Mouse (Mus musculus) intestine, embryonic 15.5 days (tissue): Measurements from ENCODE around the gene Rnf222. TPM values are rescaled to one million over a fixed set of nuclear protein-coding genes. Genes with fewer than 3 reads are reported as not detected.

ENCODE experiments used
- ATAC-seq: fragments of 200-750 bp; cut with Nextera tagmentation; 2 replicates; pipeline ENCODE4 v1.8.0; 2017; ENCODE audit warnings: moderate TSS enrichment, moderate library complexity
- H3K27ac ChIP-seq: fragments of 300-500 bp; sonication (generic); 2 replicates; pipeline ENCODE4 v1.5.1; 2015; ENCODE audit warnings: mild to moderate bottlenecking, inconsistent platforms
- H3K27me3 ChIP-seq: fragments of 300-500 bp; sonication (generic); replicated peaks from 2 replicates; pipeline ENCODE4 v1.6.1; 2015; ENCODE audit warnings: inconsistent platforms
- H3K36me3 ChIP-seq: fragments of 300-500 bp; sonication (generic); 2 replicates; pipeline ENCODE4 v1.6.1; 2015; ENCODE audit warnings: inconsistent platforms
- H3K4me1 ChIP-seq: fragments of 300-500 bp; sonication (generic); replicated peaks from 2 replicates; pipeline ENCODE4 v1.6.1; 2015; ENCODE audit warnings: inconsistent platforms
- H3K4me2 ChIP-seq: fragments of 300-500 bp; sonication (generic); replicated peaks from 2 replicates; pipeline ENCODE4 v1.6.1; 2015; ENCODE audit warnings: mild to moderate bottlenecking, inconsistent platforms
- H3K4me3 ChIP-seq: fragments of 300-500 bp; sonication (generic); replicated peaks from 2 replicates; pipeline ENCODE4 v1.5.1; 2015; ENCODE audit warnings: inconsistent platforms
- H3K9ac ChIP-seq: fragments of 300-500 bp; sonication (generic); 2 replicates; pipeline ENCODE4 v1.6.1; 2015; ENCODE audit warnings: inconsistent platforms
- H3K9me3 ChIP-seq: fragments of 300-500 bp; sonication (generic); 2 replicates; pipeline ENCODE4 v1.6.1; 2016; ENCODE audit warnings: inconsistent platforms
- WGBS: fragments of 180-500 bp; shearing (Covaris S2); methylation state at CpG from one replicate; pipeline ENCODE4 v1.1.7; 2015; 5-methylcytosine and 5-hydroxymethylcytosine counted together
- polyA plus RNA-seq: library from polyadenylated mRNA; unstranded; fragments of >200 nt; fragmentation: Nextera tagmentation; extraction: Ambion mirVana; gene quantifications from 2 replicates; pipeline ENCODE4 v1.2.1, GENCODE M21; 2015

Gene Rnf222
- polyA plus RNA-seq: 0.06 and 0.10 TPM in 2 replicates

DNA sequence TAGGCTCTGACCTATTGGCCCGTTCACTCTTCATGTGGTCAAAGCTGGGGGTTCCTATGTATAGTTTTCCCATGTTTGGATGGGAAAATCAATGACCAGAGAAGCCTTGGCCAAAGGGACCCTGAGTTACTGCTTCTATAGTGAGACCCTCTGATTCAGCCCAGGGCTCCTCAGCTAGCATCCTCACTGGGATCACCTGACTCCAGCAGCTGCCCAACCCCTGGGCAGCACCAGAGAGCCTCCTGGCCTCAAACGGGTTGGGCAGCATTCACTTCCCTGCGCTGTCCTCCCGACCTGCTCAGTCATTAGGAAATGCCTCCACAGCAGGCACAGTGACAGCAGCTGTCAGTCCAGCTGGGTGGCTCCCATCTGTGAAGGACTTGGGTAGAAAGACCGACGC is at the start of gene Rnf222:
Gene Rnf222, plus strand, starts transcription at position 301 of the 400 bp plus-strand sequence.
- Histone ChIP-seq H3K4me1 (no peaks in the 10 kb centered on the region), H3K9ac (no peak within 1 kb of the TSS), H3K4me2 (no peak within 1 kb of the TSS), H3K27ac (no peak within 1 kb of the TSS), H3K4me3 (no peak within 1 kb of the TSS), H3K36me3 (no peaks in the 10 kb centered on the region), H3K9me3 (no peaks in the 10 kb centered on the region), H3K27me3 (no peaks in the 10 kb centered on the region)
- no peak; the same call in 1 of the 2 replicates for ATAC-seq
- WGBS: 31% methylated on average over 6 of the region's 6 CpGs

DNA sequence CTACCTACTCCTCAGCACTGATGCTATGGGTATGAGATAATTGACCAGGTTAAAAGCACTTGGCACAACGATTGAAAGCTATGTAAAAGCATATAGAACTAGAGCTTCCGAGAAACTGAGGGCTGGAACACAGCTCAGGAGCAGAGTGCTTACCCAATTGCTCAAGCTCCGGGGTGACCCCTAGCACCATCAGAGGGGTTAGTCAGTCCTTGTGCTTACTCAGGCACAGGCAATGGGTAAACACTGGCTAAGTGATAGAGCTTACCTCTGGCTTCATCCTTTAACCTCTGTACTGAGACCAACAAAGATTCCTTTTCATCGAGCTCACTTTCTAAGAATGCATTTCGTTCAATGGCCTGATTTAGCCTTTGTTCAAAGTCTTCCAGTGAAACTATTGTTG is 48.7 kb upstream of the Rnf222 start:
- Histone ChIP-seq H3K4me1 (no peaks in the 10 kb centered on the region), H3K9ac (no peak overlapping the region), H3K9me3 (no peaks in the 10 kb centered on the region), H3K4me3 (no peak overlapping the region), H3K4me2 (no peak overlapping the region), H3K27ac (no peak overlapping the region), H3K36me3 (peaks cover 35% of the 10 kb centered on the region), H3K27me3 (no peaks in the 10 kb centered on the region)
- WGBS: 89% methylated on average over 5 of the region's 5 CpGs
- ATAC-seq: no peak

DNA sequence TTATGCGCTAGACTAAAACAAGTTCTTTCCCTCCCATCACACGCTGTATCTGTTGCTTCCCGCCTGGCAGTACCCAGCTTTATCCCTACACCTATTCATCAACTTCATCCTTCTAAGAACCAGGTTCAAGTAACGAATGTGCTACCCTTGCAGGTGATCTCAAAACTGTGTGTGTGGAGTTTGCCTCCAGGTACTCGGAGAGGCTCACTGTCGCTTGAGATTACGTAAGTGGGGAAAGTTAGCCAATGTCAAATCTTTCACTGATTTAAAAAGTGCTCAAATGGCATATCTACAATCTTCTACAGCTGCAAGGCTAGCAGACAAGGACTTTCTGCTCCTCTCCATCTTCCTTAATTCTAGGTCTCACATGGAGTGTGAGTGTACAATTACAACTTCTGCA is 37.5 kb upstream of the Rnf222 start:
- H3K9ac ChIP-seq: no peak overlapping the region
- no peaks in the 10 kb centered on the region for H3K27me3 ChIP-seq
- WGBS: 74% methylated on average over 7 of the region's 7 CpGs
- H3K9me3 ChIP-seq: no peaks in the 10 kb centered on the region
- H3K4me3 ChIP-seq: no peak overlapping the region
- H3K36me3 ChIP-seq: no peaks in the 10 kb centered on the region
- peaks cover 18% of the 10 kb centered on the region; the same call in 1 of the 2 replicates for H3K4me1 ChIP-seq
- no peak overlapping the region for H3K27ac ChIP-seq
- ATAC-seq: no peak
- H3K4me2 ChIP-seq: peak overlapping the region; percentile 16

DNA sequence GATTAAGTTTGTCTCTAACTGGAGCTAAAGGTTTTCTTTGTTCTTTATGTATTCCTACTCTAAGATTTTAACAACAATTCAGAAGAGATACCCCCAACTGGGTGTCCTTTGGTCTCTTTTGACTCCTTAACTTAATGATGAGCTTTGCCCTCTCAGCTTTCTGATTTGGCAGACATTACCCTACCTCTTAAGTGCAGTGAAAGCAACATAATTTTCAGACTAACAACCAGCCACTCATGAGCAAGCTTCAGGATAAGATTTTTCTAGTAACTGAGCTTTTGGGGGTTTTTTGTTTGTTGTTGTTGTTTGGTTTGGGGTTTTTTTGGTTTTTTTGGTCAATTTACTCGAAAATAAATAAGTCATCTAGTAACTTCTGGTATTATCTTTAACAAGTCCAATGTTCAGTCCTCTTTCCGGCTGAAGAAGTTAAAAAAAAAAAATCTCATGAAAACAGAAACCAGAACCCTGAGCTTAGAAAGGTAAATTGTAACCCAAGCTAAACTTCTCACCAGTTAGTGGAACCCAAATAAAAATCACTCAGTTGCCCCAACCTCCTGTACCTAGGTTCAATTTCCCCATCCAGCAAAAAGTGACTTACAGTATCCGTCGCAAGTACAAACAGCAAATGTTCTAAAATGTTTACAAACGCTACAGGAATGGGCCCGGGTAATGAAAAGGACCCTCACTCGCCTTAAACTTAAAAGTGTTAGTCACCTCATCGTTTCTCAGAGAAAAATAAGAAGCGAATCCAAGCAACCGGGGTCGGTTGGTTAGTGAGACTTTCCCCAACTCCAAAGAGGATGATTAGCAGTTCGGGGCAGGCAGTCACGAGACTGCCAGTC is 36.5 kb upstream of the Rnf222 start:
- H3K4me1 ChIP-seq: peaks cover 18% of the 10 kb centered on the region; the same call in 1 of the 2 replicates
- peak overlapping the region; percentile 64 for H3K4me2 ChIP-seq
- ATAC-seq: no peak
- H3K9ac ChIP-seq: peak overlapping the region; percentile 94
- 2% methylated on average over 13 of the region's 13 CpGs for WGBS
- H3K4me3 ChIP-seq: peak overlapping the region; percentile 94
- peak overlapping the region; percentile 100 for H3K27ac ChIP-seq
- no peaks in the 10 kb centered on the region for H3K9me3 ChIP-seq
- no peaks in the 10 kb centered on the region for H3K36me3 ChIP-seq
- no peaks in the 10 kb centered on the region for H3K27me3 ChIP-seq

DNA sequence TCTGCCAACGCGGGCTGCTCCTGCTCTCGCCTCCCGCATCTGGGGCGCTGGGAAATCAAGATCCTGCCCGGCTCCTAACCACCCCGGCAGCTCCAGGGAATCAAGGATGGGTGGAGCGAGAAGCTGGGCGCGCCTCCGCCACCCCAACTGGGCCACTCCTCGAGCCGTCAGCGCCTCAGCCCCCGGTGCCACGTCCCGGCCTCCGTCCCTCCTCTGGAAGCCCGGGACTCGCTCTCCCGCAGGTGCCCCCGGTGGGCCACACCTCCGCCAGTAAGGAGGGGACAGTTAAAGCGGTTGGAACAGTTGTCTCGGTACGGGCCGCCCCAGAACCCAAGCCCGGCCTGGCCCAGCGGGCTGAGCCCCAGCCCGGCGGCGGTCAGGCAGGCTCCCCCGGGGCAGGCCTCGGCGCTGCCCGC is 35.9 kb upstream of the Rnf222 start:
- Histone ChIP-seq H3K27me3 (no peaks in the 10 kb centered on the region), H3K27ac (peak overlapping the region; percentile 100), H3K4me3 (peak overlapping the region; percentile 94), H3K4me2 (peak overlapping the region; percentile 64), H3K4me1 (peaks cover 18% of the 10 kb centered on the region; the same call in 1 of the 2 replicates), H3K9ac (peak overlapping the region; percentile 94), H3K36me3 (no peaks in the 10 kb centered on the region), H3K9me3 (no peaks in the 10 kb centered on the region)
- under 1% methylated on average over 36 of the region's 36 CpGs for WGBS
- ATAC-seq: peak; percentile 80

DNA sequence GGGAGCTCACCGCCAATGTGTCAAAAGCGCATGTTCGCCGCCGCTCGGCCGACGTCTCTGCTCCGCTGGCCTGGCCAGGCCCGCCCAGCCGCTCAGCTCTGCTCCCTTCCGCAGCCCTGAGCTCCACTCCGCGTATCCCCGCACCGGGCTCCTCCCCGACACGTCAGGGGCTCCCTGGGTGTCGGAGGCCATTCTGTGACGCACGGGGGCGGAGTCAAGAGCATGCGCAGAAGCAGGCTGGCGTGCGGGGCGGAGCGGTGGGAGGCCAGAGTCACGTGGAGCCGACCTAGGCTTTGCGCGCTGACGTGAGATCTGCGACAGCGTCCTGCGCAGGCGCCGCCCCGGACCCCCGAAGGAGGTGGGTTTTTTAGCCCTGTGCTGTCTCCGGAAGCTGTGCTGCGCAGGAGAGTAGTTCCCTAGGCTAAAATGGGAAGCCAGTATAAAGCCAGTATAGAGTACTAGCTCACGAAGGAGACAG is 35.4 kb upstream of the Rnf222 start:
- peak overlapping the region; percentile 64 for H3K4me2 ChIP-seq
- no peaks in the 10 kb centered on the region for H3K9me3 ChIP-seq
- 0% methylated on average over 42 of the region's 42 CpGs for WGBS
- peak overlapping the region; percentile 94 for H3K4me3 ChIP-seq
- H3K9ac ChIP-seq: peak overlapping the region; percentile 94
- peak; percentile 99 for ATAC-seq
- H3K27ac ChIP-seq: peak overlapping the region; percentile 100
- H3K27me3 ChIP-seq: no peaks in the 10 kb centered on the region
- no peaks in the 10 kb centered on the region for H3K36me3 ChIP-seq
- peaks cover 18% of the 10 kb centered on the region; the same call in 1 of the 2 replicates for H3K4me1 ChIP-seq

DNA sequence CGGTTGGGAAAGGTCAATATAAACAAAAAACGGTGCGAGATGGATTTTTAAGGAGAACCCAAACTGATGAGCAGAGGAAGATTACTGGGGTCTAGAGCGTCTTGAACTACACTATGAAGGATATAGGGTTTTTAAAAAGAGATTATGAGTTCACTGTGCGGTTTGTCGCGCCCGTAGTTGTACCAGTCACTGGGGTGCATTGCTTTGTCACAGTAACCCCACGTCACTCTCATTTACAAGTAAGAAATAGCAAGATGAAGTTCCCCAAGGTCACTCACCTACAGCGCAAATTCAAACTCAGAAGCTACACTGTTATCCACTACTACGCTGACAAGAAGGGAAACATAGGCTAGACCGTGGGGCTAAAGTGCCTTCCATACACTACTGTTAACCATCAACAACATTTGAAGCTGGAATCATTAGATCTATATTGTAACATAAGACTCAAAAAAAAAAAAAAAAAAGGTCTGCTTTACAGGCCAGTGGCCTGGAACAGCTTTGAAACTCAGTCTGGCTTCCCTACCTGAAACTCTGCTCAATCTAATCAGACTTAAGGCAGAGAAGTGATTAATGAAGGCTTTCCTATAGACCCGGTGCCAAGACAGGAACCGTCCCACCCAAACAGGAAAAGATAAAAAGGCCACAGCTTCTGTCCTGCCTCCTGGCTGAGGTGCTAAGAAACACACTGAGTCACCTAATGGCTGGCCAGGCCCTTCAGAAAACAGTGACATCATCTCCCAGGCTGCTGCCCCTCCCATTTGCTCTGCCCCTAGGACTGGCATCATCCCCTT is 34.5 kb upstream of the Rnf222 start:
- Histone ChIP-seq H3K27me3 (no peaks in the 10 kb centered on the region), H3K9me3 (no peaks in the 10 kb centered on the region), H3K4me2 (peak overlapping the region; percentile 59), H3K36me3 (no peaks in the 10 kb centered on the region), H3K4me1 (peaks cover 18% of the 10 kb centered on the region; the same call in 1 of the 2 replicates), H3K4me3 (peak overlapping the region; percentile 94), H3K9ac (peak overlapping the region; percentile 36; the same call in 1 of the 2 replicates), H3K27ac (peak overlapping the region; percentile 72)
- WGBS: 31% methylated on average over 14 of the region's 14 CpGs
- no peak for ATAC-seq

DNA sequence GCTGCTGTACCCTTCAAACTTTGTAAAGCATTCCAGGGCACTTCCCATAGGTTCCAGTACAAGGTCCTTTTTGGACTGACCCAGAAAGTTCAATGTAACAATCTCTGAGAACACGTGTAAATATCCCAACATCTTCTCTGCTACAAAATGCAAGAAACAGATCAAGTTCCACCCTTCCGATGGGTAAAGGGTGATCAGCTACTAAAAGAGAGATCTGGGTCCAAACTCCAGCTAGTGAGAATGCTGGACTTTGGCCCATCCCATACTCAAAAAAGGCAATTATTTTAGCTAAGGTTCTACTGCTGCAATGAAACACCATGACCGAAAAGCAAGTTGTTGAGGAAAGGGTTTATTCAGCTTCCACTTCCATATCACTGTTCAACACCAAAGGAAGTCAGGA is 33.7 kb upstream of the Rnf222 start:
- WGBS: 83% methylated on average over 3 of the region's 3 CpGs
- no peaks in the 10 kb centered on the region for H3K27me3 ChIP-seq
- no peak overlapping the region for H3K4me2 ChIP-seq
- H3K4me1 ChIP-seq: peaks cover 17% of the 10 kb centered on the region; the same call in 1 of the 2 replicates
- H3K36me3 ChIP-seq: no peaks in the 10 kb centered on the region
- no peak overlapping the region for H3K4me3 ChIP-seq
- ATAC-seq: no peak
- no peak overlapping the region for H3K9ac ChIP-seq
- peak overlapping the region; percentile 72; the same call in 1 of the 2 replicates for H3K27ac ChIP-seq
- H3K9me3 ChIP-seq: no peaks in the 10 kb centered on the region

DNA sequence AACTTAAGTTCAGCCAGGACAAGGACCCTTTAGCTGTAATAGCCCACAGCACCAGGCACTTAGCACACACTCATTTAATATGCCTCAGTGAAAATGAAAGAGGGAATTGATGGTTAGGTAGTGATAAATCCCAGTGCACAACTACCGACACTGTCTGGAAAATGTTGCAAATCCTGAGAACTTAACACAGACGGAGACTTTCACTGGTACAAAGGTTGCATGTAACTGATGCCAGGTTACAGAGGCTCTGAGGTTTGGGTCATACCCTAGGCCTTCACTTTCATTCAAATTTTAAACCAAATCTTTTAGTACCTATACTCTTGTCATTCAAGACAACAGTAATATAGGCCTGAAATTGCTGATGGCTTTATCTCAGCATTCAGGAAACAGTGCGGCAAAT is 31.0 kb upstream of the Rnf222 start:
- no peak overlapping the region for H3K4me3 ChIP-seq
- WGBS: 90% methylated on average over 3 of the region's 3 CpGs
- no peak overlapping the region for H3K9ac ChIP-seq
- H3K27me3 ChIP-seq: no peaks in the 10 kb centered on the region
- H3K9me3 ChIP-seq: no peaks in the 10 kb centered on the region
- no peak overlapping the region for H3K4me2 ChIP-seq
- H3K27ac ChIP-seq: no peak overlapping the region
- peaks cover 6% of the 10 kb centered on the region; the same call in 1 of the 2 replicates for H3K4me1 ChIP-seq
- ATAC-seq: no peak
- H3K36me3 ChIP-seq: no peaks in the 10 kb centered on the region

DNA sequence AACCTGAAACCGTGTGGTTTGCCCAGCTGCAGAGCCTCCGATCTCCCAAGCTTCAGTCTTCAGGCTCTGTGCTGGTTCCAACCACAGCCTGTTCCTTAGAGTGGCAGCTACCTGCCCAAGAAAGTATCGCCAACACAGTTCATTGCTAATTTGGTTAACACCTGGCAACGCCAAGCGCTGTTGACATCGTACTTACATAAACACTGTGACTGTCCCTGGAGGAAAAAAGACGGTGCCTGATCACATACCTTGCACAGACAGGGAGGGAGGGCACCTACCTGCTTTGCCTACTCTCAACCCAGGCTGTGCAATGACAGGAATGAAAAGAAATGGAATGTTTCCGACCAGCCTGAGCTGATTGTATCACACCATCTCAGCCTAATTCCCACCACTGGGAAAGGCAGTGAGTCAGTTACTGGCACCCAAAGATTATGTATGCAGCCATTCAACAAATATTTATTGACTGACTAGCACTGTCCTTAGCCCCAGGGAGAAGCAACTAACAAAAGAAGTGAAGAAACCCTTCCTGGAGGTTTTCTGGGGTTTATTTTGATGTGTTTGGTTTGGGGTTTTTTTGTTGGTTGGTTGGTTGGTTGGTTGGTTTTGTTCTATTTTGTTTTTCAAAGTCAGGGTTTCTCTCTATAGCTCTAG is 28.3 kb upstream of the Rnf222 start:
- Histone ChIP-seq H3K27me3 (no peaks in the 10 kb centered on the region), H3K36me3 (no peaks in the 10 kb centered on the region), H3K4me1 (0 out of 2 replicates have a peak, but pooled peaks cover 4% of the 10 kb centered on the region), H3K9me3 (no peaks in the 10 kb centered on the region), H3K4me3 (no peak overlapping the region), H3K27ac (no peak overlapping the region), H3K9ac (no peak overlapping the region), H3K4me2 (no peak overlapping the region)
- 71% methylated on average over 8 of the region's 8 CpGs for WGBS
- no peak for ATAC-seq

DNA sequence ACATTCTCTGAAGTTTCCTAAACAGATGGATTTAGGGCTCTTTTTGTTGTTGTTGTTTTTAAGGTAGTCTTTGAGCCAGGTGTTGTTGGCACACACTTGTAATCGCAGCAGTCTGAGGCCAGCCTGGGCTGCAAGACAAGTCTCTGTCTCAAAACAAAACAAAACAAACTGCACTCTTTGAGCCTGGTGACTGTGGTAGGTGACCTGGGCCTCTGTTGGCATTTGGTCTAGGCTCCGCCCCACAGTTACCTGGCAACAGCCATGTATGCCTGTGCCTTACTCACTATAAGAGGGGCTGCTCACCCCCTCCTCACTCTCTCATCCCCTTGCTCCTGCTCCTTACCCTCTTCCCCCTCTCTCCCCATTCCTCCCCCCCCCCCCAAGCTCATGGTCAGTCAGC is 26.1 kb upstream of the Rnf222 start:
- no peak for ATAC-seq
- Histone ChIP-seq H3K9ac (no peak overlapping the region), H3K4me3 (no peak overlapping the region), H3K27me3 (no peaks in the 10 kb centered on the region), H3K4me2 (no peak overlapping the region), H3K9me3 (no peaks in the 10 kb centered on the region), H3K4me1 (0 out of 2 replicates have a peak, but pooled peaks cover 4% of the 10 kb centered on the region), H3K36me3 (no peaks in the 10 kb centered on the region), H3K27ac (no peak overlapping the region)
- 74% methylated on average over 2 of the region's 2 CpGs for WGBS
